Mouse (Mus musculus) midbrain, embryonic 10.5 days (tissue): ENCODE data around the gene S1pr3. TPM values are rescaled to one million over a fixed set of nuclear protein-coding genes. Genes with fewer than 3 reads are reported as not detected.
A peak's percentile ranks its signal among the peaks of the same experiment; 100 is the strongest.

Source experiments
- DNase-seq: peaks from one replicate; pipeline ENCODE4 v3.0.0-alpha.2; 2017; ENCODE audit warnings: low spot score
- H3K27ac ChIP-seq: fragments of 300-500 bp; sonication (generic); replicated peaks from 2 replicates; pipeline ENCODE4 v1.5.1; 2016; ENCODE audit warnings: mild to moderate bottlenecking
- H3K27me3 ChIP-seq: fragments of 300-500 bp; sonication (generic); 2 replicates; pipeline ENCODE4 v1.6.1; 2016; ENCODE audit warnings: low read depth, mild to moderate bottlenecking; ENCODE audit not compliant: poor library complexity, severe bottlenecking
- H3K36me3 ChIP-seq: fragments of 300-500 bp; sonication (generic); 2 replicates; pipeline ENCODE4 v1.6.1; 2016; ENCODE audit warnings: mild to moderate bottlenecking, moderate library complexity
- H3K4me1 ChIP-seq: fragments of 300-500 bp; sonication (generic); 2 replicates; pipeline ENCODE4 v1.6.1; 2016
- H3K4me3 ChIP-seq: fragments of 300-500 bp; sonication (generic); 2 replicates; pipeline ENCODE4 v1.5.1; 2016; ENCODE audit warnings: mild to moderate bottlenecking, moderate library complexity
- H3K9me3 ChIP-seq: fragments of 300-500 bp; sonication (generic); replicated peaks from 2 replicates; pipeline ENCODE4 v1.6.1; 2016; ENCODE audit warnings: mild to moderate bottlenecking
- WGBS: fragments of 180-500 bp; shearing (Covaris S2); methylation state at CpG from one replicate; pipeline ENCODE4 v1.1.7; 2016; 5-methylcytosine and 5-hydroxymethylcytosine counted together
- polyA plus RNA-seq: library from polyadenylated mRNA; unstranded; fragments of >200 nt; fragmentation: Nextera tagmentation; extraction: Ambion mirVana; gene quantifications from 2 replicates; pipeline ENCODE4 v1.2.1, GENCODE M21; 2016

The S1pr3 gene
- 47.5 and 53.4 TPM in 2 replicates for polyA plus RNA-seq

GRCm38 (mm10) chr13:51408519-51409001 is at the start of gene S1pr3:
Gene S1pr3, plus strand, starts transcription at chr13:51408639.
- H3K36me3 ChIP-seq: no peaks in the 10 kb centered on the region
- H3K9me3 ChIP-seq: no peaks in the 10 kb centered on the region
- peak within 1 kb of the TSS; percentile 74 for H3K27ac ChIP-seq
- WGBS: 1% methylated on average over 33 of the region's 33 CpGs
- peaks cover 38% of the 10 kb centered on the region for H3K4me1 ChIP-seq
- DNase-seq: peak; percentile 82
- peaks cover 47% of the 10 kb centered on the region for H3K27me3 ChIP-seq
- peak within 1 kb of the TSS; percentile 57 for H3K4me3 ChIP-seq

GRCm38 (mm10) chr13:51360441-51360962 is 47.9 kb upstream of the S1pr3 start:
- 88% methylated on average over 8 of the region's 8 CpGs for WGBS
- H3K27ac ChIP-seq: no peak overlapping the region
- no peak for DNase-seq

GRCm38 (mm10) chr13:51363390-51363789 is 45.0 kb upstream of the S1pr3 start:
- Histone ChIP-seq H3K4me3 (no peak overlapping the region), H3K4me1 (peaks cover 11% of the 10 kb centered on the region; the same call in 1 of the 2 replicates), H3K27ac (peak overlapping the region; percentile 28; the same call in 1 of the 2 replicates), H3K27me3 (no peaks in the 10 kb centered on the region), H3K9me3 (no peaks in the 10 kb centered on the region), H3K36me3 (no peaks in the 10 kb centered on the region)
- WGBS: 88% methylated on average over 7 of the region's 7 CpGs
- DNase-seq: no peak

More at GRCm38 (mm10) chr13:51360441-51360962, 47.9 kb upstream of the S1pr3 start:
- Histone ChIP-seq H3K27me3 (no peaks in the 10 kb centered on the region), H3K4me3 (no peak overlapping the region), H3K9me3 (no peaks in the 10 kb centered on the region), H3K4me1 (peaks cover 11% of the 10 kb centered on the region; the same call in 1 of the 2 replicates), H3K36me3 (no peaks in the 10 kb centered on the region)

- no peak for DNase-seq
- Histone ChIP-seq H3K36me3 (no peaks in the 10 kb centered on the region), H3K27me3 (no peaks in the 10 kb centered on the region), H3K4me3 (no peak overlapping the region), H3K4me1 (peaks cover 11% of the 10 kb centered on the region; the same call in 1 of the 2 replicates), H3K27ac (peak overlapping the region; percentile 28; the same call in 1 of the 2 replicates), H3K9me3 (no peaks in the 10 kb centered on the region)
- WGBS: 78% methylated on average over 5 of the region's 5 CpGs
Measured at GRCm38 (mm10) chr13:51363985-51364384, 44.5 kb upstream of the S1pr3 start.

GRCm38 (mm10) chr13:51365191-51365590 is 43.2 kb upstream of the S1pr3 start:
- Histone ChIP-seq H3K36me3 (no peaks in the 10 kb centered on the region), H3K4me1 (peaks cover 11% of the 10 kb centered on the region; the same call in 1 of the 2 replicates), H3K27me3 (no peaks in the 10 kb centered on the region), H3K9me3 (no peaks in the 10 kb centered on the region), H3K27ac (no peak overlapping the region), H3K4me3 (no peak overlapping the region)
- no peak for DNase-seq
- WGBS: 92% methylated on average over 6 of the region's 6 CpGs

GRCm38 (mm10) chr13:51368346-51368745 is 40.1 kb upstream of the S1pr3 start:
- Histone ChIP-seq H3K4me3 (no peak overlapping the region), H3K36me3 (no peaks in the 10 kb centered on the region), H3K27me3 (no peaks in the 10 kb centered on the region), H3K27ac (no peak overlapping the region), H3K9me3 (no peaks in the 10 kb centered on the region), H3K4me1 (peaks cover 10% of the 10 kb centered on the region; the same call in 1 of the 2 replicates)
- no peak for DNase-seq
- WGBS: 75% methylated on average over 2 of the region's 2 CpGs

- H3K27ac ChIP-seq: no peak overlapping the region
- H3K36me3 ChIP-seq: no peaks in the 10 kb centered on the region
- no peak for DNase-seq
- H3K9me3 ChIP-seq: no peaks in the 10 kb centered on the region
- 94% methylated on average over 3 of the region's 3 CpGs for WGBS
- H3K4me1 ChIP-seq: no peaks in the 10 kb centered on the region
- no peak overlapping the region for H3K4me3 ChIP-seq
- H3K27me3 ChIP-seq: no peaks in the 10 kb centered on the region
Measured at GRCm38 (mm10) chr13:51369354-51369753, 39.1 kb upstream of the S1pr3 start.

- Histone ChIP-seq H3K4me3 (no peak overlapping the region), H3K27ac (no peak overlapping the region), H3K9me3 (no peaks in the 10 kb centered on the region), H3K27me3 (no peaks in the 10 kb centered on the region), H3K4me1 (peaks cover 3% of the 10 kb centered on the region), H3K36me3 (no peaks in the 10 kb centered on the region)
- no peak for DNase-seq
Measured at GRCm38 (mm10) chr13:51373086-51373485, 35.4 kb upstream of the S1pr3 start.

GRCm38 (mm10) chr13:51374026-51374807 is 34.2 kb upstream of the S1pr3 start:
- no peak overlapping the region for H3K27ac ChIP-seq
- H3K4me1 ChIP-seq: peaks cover 14% of the 10 kb centered on the region
- 89% methylated on average over 21 of the region's 21 CpGs for WGBS
- no peak for DNase-seq
- H3K4me3 ChIP-seq: no peak overlapping the region
- H3K36me3 ChIP-seq: no peaks in the 10 kb centered on the region
- H3K27me3 ChIP-seq: no peaks in the 10 kb centered on the region
- no peaks in the 10 kb centered on the region for H3K9me3 ChIP-seq

GRCm38 (mm10) chr13:51378126-51378525 is 30.3 kb upstream of the S1pr3 start:
- Histone ChIP-seq H3K9me3 (0 out of 2 replicates have a peak, but pooled peaks cover 4% of the 10 kb centered on the region), H3K4me1 (peaks cover 30% of the 10 kb centered on the region), H3K27me3 (no peaks in the 10 kb centered on the region), H3K4me3 (peak overlapping the region; percentile 20; the same call in 1 of the 2 replicates), H3K36me3 (no peaks in the 10 kb centered on the region), H3K27ac (peak overlapping the region; percentile 77)
- WGBS: 52% methylated on average over 4 of the region's 4 CpGs
- DNase-seq: peak; percentile 32

- H3K4me3 ChIP-seq: no peak overlapping the region
- H3K27me3 ChIP-seq: no peaks in the 10 kb centered on the region
- H3K9me3 ChIP-seq: 0 out of 2 replicates have a peak, but pooled peaks cover 4% of the 10 kb centered on the region
- H3K4me1 ChIP-seq: peaks cover 32% of the 10 kb centered on the region
- peak overlapping the region; percentile 77 for H3K27ac ChIP-seq
- H3K36me3 ChIP-seq: no peaks in the 10 kb centered on the region
- DNase-seq: peak; percentile 56
- 18% methylated on average over 6 of the region's 6 CpGs for WGBS
Measured at GRCm38 (mm10) chr13:51379596-51379995, 28.8 kb upstream of the S1pr3 start.

GRCm38 (mm10) chr13:51381498-51381897 is 26.9 kb upstream of the S1pr3 start:
- Histone ChIP-seq H3K27me3 (no peaks in the 10 kb centered on the region), H3K4me1 (peaks cover 34% of the 10 kb centered on the region), H3K36me3 (no peaks in the 10 kb centered on the region), H3K9me3 (0 out of 2 replicates have a peak, but pooled peaks cover 4% of the 10 kb centered on the region), H3K27ac (no peak overlapping the region), H3K4me3 (no peak overlapping the region)
- 92% methylated on average over 6 of the region's 6 CpGs for WGBS
- DNase-seq: no peak

GRCm38 (mm10) chr13:51384899-51385298 is 23.5 kb upstream of the S1pr3 start:
- 0 out of 2 replicates have a peak, but pooled peaks cover 4% of the 10 kb centered on the region for H3K9me3 ChIP-seq
- H3K27ac ChIP-seq: no peak overlapping the region
- H3K4me1 ChIP-seq: peaks cover 26% of the 10 kb centered on the region
- H3K4me3 ChIP-seq: no peak overlapping the region
- H3K27me3 ChIP-seq: no peaks in the 10 kb centered on the region
- no peaks in the 10 kb centered on the region for H3K36me3 ChIP-seq
- DNase-seq: no peak
- 71% methylated on average over 2 of the region's 2 CpGs for WGBS
